Mouse (Mus musculus): ENCODE data around the gene Gm42906. TPM values are rescaled to one million over a fixed set of nuclear protein-coding genes. Genes with fewer than 3 reads are reported as not detected.
A peak's percentile ranks its signal among the peaks of the same experiment; 100 is the strongest.

Gene Gm42906
- polyA plus RNA-seq, 1 experiment from 2014 or later = not detected

DNA sequence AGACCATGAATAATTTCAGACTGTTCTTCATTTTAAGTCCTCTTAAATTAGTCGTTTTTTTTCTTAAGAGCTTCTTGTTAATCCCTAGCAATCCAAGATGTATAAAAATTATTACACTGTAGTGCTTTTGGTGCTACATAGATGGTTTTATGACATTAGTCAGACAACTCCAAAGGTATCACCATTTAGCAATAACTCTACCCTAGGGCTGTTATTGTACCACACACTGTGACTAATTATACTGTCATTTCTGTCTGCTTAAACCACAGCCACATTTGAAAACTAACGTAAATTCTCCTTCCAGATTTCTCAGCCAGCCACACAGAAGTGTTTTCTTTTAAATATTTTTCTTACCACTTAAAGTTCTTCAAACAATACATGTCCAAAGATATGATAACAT, 53.1 kb downstream of the Gm42906 start:
- Histone ChIP-seq H3K4me2 (ENCODE audit: low read depth, low read length) (no peak overlapping the region), H3K4me1 (replicated peaks; ENCODE audit: control insufficient read depth, insufficient read depth, low read length) (no peaks in the 10 kb centered on the region)
- WGBS = 55% methylated on average over 2 of the region's 2 CpGs

GRCm38 (mm10) chr5:151371130-151371529, 56.8 kb downstream of the Gm42906 start:
- WGBS = 69% methylated on average over 2 of the region's 2 CpGs
- no peaks in the 10 kb centered on the region for H3K27me3 ChIP-seq (ENCODE audit: control insufficient read depth, insufficient read depth, low read depth, low read length)
- ATAC-seq (ENCODE audit: low read depth) = no peak
- no peaks in the 10 kb centered on the region for H3K9me3 ChIP-seq (ENCODE audit: control insufficient read depth, low read length)
- H3K4me3 ChIP-seq (ENCODE audit: low read length) = no peak overlapping the region
- H3K27ac ChIP-seq (ENCODE audit: low read length) = no peak overlapping the region
- H3K36me3 ChIP-seq (ENCODE audit: control insufficient read depth, insufficient read depth, low read length) = no peaks in the 10 kb centered on the region
- no peak overlapping the region for H3K9ac ChIP-seq (ENCODE audit: low read length)
- peaks cover 8% of the 10 kb centered on the region for H3K4me1 ChIP-seq (replicated peaks; ENCODE audit: control insufficient read depth, insufficient read depth, low read length)
- no peak overlapping the region for H3K4me2 ChIP-seq (ENCODE audit: low read depth, low read length)

More for the DNA sequence above, 53.1 kb downstream of the Gm42906 start:
- no peak overlapping the region for H3K4me3 ChIP-seq (ENCODE audit: low read length)
- H3K9me3 ChIP-seq (ENCODE audit: control insufficient read depth, low read length) = no peaks in the 10 kb centered on the region
- H3K36me3 ChIP-seq (ENCODE audit: control insufficient read depth, insufficient read depth, low read length) = no peaks in the 10 kb centered on the region
- ATAC-seq (ENCODE audit: low read depth) = no peak
- no peak overlapping the region for H3K9ac ChIP-seq (ENCODE audit: low read length)
- H3K27ac ChIP-seq (ENCODE audit: low read length) = no peak overlapping the region
- no peaks in the 10 kb centered on the region for H3K27me3 ChIP-seq (ENCODE audit: control insufficient read depth, insufficient read depth, low read depth, low read length)

GRCm38 (mm10) chr5:151369306-151369721, 58.6 kb downstream of the Gm42906 start:
- Histone ChIP-seq H3K9me3 (ENCODE audit: control insufficient read depth, low read length) (no peaks in the 10 kb centered on the region), H3K27ac (ENCODE audit: low read length) (peak overlapping the region; percentile 95), H3K9ac (ENCODE audit: low read length) (peak overlapping the region; percentile 72), H3K36me3 (ENCODE audit: control insufficient read depth, insufficient read depth, low read length) (no peaks in the 10 kb centered on the region), H3K27me3 (ENCODE audit: control insufficient read depth, insufficient read depth, low read depth, low read length) (no peaks in the 10 kb centered on the region), H3K4me3 (ENCODE audit: low read length) (peak overlapping the region; percentile 49), H3K4me1 (replicated peaks; ENCODE audit: control insufficient read depth, insufficient read depth, low read length) (peaks cover 8% of the 10 kb centered on the region), H3K4me2 (ENCODE audit: low read depth, low read length) (peak overlapping the region; percentile 59)
- WGBS = 41% methylated on average over 5 of the region's 5 CpGs
- ATAC-seq (ENCODE audit: low read depth) = no peak

- Histone ChIP-seq H3K27me3 (ENCODE audit: control insufficient read depth, insufficient read depth, low read depth, low read length) (no peaks in the 10 kb centered on the region), H3K4me2 (ENCODE audit: low read depth, low read length) (peak overlapping the region; percentile 73), H3K9ac (ENCODE audit: low read length) (peak overlapping the region; percentile 77), H3K36me3 (ENCODE audit: control insufficient read depth, insufficient read depth, low read length) (no peaks in the 10 kb centered on the region), H3K4me1 (replicated peaks; ENCODE audit: control insufficient read depth, insufficient read depth, low read length) (peaks cover 8% of the 10 kb centered on the region), H3K4me3 (ENCODE audit: low read length) (peak overlapping the region; percentile 65), H3K27ac (ENCODE audit: low read length) (peak overlapping the region; percentile 95), H3K9me3 (ENCODE audit: control insufficient read depth, low read length) (no peaks in the 10 kb centered on the region)
- peak; percentile 98 for ATAC-seq (ENCODE audit: low read depth)
- WGBS = under 1% methylated on average over 73 of the region's 75 CpGs
These were observed 59.4 kb downstream of the Gm42906 start for GRCm38 (mm10) chr5:151368395-151369190.

GRCm38 (mm10) chr5:151367881-151368394, 60.0 kb downstream of the Gm42906 start:
- Histone ChIP-seq H3K27me3 (ENCODE audit: control insufficient read depth, insufficient read depth, low read depth, low read length) (no peaks in the 10 kb centered on the region), H3K9me3 (ENCODE audit: control insufficient read depth, low read length) (no peaks in the 10 kb centered on the region), H3K4me1 (replicated peaks; ENCODE audit: control insufficient read depth, insufficient read depth, low read length) (peaks cover 8% of the 10 kb centered on the region), H3K9ac (ENCODE audit: low read length) (peak overlapping the region; percentile 77), H3K4me2 (ENCODE audit: low read depth, low read length) (peak overlapping the region; percentile 73), H3K36me3 (ENCODE audit: control insufficient read depth, insufficient read depth, low read length) (no peaks in the 10 kb centered on the region), H3K27ac (ENCODE audit: low read length) (peak overlapping the region; percentile 95), H3K4me3 (ENCODE audit: low read length) (peak overlapping the region; percentile 65)
- 3% methylated on average over 16 of the region's 16 CpGs for WGBS
- ATAC-seq (ENCODE audit: low read depth) = peak; percentile 41

- no peak for ATAC-seq (ENCODE audit: low read depth)
- H3K27ac ChIP-seq (ENCODE audit: low read length) = peak overlapping the region; percentile 95
- peak overlapping the region; percentile 65 for H3K4me3 ChIP-seq (ENCODE audit: low read length)
- peak overlapping the region; percentile 73 for H3K4me2 ChIP-seq (ENCODE audit: low read depth, low read length)
- WGBS = 79% methylated on average over 1 of the region's 1 CpGs
- H3K9me3 ChIP-seq (ENCODE audit: control insufficient read depth, low read length) = no peaks in the 10 kb centered on the region
- H3K9ac ChIP-seq (ENCODE audit: low read length) = peak overlapping the region; percentile 77
- no peaks in the 10 kb centered on the region for H3K27me3 ChIP-seq (ENCODE audit: control insufficient read depth, insufficient read depth, low read depth, low read length)
- H3K36me3 ChIP-seq (ENCODE audit: control insufficient read depth, insufficient read depth, low read length) = no peaks in the 10 kb centered on the region
- peaks cover 8% of the 10 kb centered on the region for H3K4me1 ChIP-seq (replicated peaks; ENCODE audit: control insufficient read depth, insufficient read depth, low read length)
These were observed 60.6 kb downstream of the Gm42906 start for GRCm38 (mm10) chr5:151367317-151367716.

- no peaks in the 10 kb centered on the region for H3K27me3 ChIP-seq (ENCODE audit: control insufficient read depth, insufficient read depth, low read depth, low read length)
- H3K4me2 ChIP-seq (ENCODE audit: low read depth, low read length) = no peak overlapping the region
- H3K4me1 ChIP-seq (replicated peaks; ENCODE audit: control insufficient read depth, insufficient read depth, low read length) = peaks cover 4% of the 10 kb centered on the region
- H3K9ac ChIP-seq (ENCODE audit: low read length) = no peak overlapping the region
- 76% methylated on average over 3 of the region's 3 CpGs for WGBS
- no peaks in the 10 kb centered on the region for H3K9me3 ChIP-seq (ENCODE audit: control insufficient read depth, low read length)
- H3K36me3 ChIP-seq (ENCODE audit: control insufficient read depth, insufficient read depth, low read length) = no peaks in the 10 kb centered on the region
- no peak overlapping the region for H3K27ac ChIP-seq (ENCODE audit: low read length)
- ATAC-seq (ENCODE audit: low read depth) = no peak
- no peak overlapping the region for H3K4me3 ChIP-seq (ENCODE audit: low read length)
These were observed 64.5 kb downstream of the Gm42906 start for GRCm38 (mm10) chr5:151363343-151364000.

DNA sequence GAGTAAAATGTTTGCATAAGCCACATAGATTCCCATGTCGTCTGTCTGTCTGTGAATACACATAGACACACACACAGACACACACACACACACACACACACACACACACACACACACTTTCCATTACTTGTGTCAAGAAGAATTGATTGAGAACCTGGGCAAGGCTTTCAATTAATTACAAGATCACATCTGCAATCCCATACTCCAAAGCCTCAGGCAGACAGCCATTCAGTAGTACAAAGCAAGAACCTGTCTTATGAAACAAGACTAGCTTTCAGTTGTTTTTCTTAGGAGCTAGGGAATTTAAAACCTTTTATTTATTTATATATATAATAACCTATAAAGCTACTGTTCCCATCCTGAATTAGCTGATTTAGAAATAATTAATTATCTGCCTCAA, 78.3 kb downstream of the Gm42906 start:
- ATAC-seq (ENCODE audit: low read depth) = no peak
- 60% methylated on average over 1 of the region's 1 CpGs for WGBS
- H3K27me3 ChIP-seq (ENCODE audit: control insufficient read depth, insufficient read depth, low read depth, low read length) = no peaks in the 10 kb centered on the region
- H3K4me2 ChIP-seq (ENCODE audit: low read depth, low read length) = no peak overlapping the region
- H3K9me3 ChIP-seq (ENCODE audit: control insufficient read depth, low read length) = no peaks in the 10 kb centered on the region
- no peaks in the 10 kb centered on the region for H3K36me3 ChIP-seq (ENCODE audit: control insufficient read depth, insufficient read depth, low read length)
- no peaks in the 10 kb centered on the region for H3K4me1 ChIP-seq (replicated peaks; ENCODE audit: control insufficient read depth, insufficient read depth, low read length)
- H3K27ac ChIP-seq (ENCODE audit: low read length) = no peak overlapping the region
- H3K9ac ChIP-seq (ENCODE audit: low read length) = no peak overlapping the region
- no peak overlapping the region for H3K4me3 ChIP-seq (ENCODE audit: low read length)

GRCm38 (mm10) chr5:151348418-151348817, 79.5 kb downstream of the Gm42906 start:
- H3K4me1 ChIP-seq (replicated peaks; ENCODE audit: control insufficient read depth, insufficient read depth, low read length) = no peaks in the 10 kb centered on the region
- H3K27me3 ChIP-seq (ENCODE audit: control insufficient read depth, insufficient read depth, low read depth, low read length) = no peaks in the 10 kb centered on the region
- no peak overlapping the region for H3K27ac ChIP-seq (ENCODE audit: low read length)
- no peak overlapping the region for H3K9ac ChIP-seq (ENCODE audit: low read length)
- no peaks in the 10 kb centered on the region for H3K36me3 ChIP-seq (ENCODE audit: control insufficient read depth, insufficient read depth, low read length)
- no peak overlapping the region for H3K4me2 ChIP-seq (ENCODE audit: low read depth, low read length)
- WGBS = 64% methylated on average over 3 of the region's 3 CpGs
- ATAC-seq (ENCODE audit: low read depth) = no peak
- H3K4me3 ChIP-seq (ENCODE audit: low read length) = no peak overlapping the region
- no peaks in the 10 kb centered on the region for H3K9me3 ChIP-seq (ENCODE audit: control insufficient read depth, low read length)

All from lung, embryonic 16.5 days (tissue).